Mouse (Mus musculus): ENCODE results near the gene Rs1. TPM values are rescaled to one million over a fixed set of nuclear protein-coding genes. Genes with fewer than 3 reads are reported as not detected.
"Not testable (repeated sequence)": the region's sequence is repeated elsewhere in the genome, so short reads cannot be mapped to it uniquely, and the experiment has no call there.

Gene Rs1
- total RNA-seq (2015), result 0.07 TPM in 1 of 2 replicates, not detected in the other
- total RNA-seq (2017), result not detected in 2 replicates

DNA sequence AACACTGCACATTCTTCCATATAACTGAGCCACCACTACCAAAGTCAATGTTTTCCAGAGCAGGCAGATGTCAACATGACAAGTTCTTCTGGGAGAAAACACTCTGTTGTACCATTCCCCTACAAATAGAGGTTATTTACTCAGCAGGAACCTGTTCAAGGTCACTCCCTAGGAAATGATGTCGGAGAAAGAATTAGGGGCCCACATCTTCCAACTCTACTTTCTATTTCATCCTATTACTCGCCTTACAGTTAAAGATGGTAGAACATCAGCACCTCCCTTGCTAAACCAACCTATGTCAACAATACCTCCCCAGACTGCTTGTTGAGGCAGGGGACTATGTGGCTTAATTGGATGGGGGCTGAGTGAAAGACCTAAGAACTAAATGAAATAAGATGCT lies at the start of gene Rs1:
Gene Rs1, plus strand, starts transcription at position 301 of the 400 bp plus-strand sequence.
- ATAC-seq (replicated peaks; ENCODE audit: poor library complexity), result no peak

DNA sequence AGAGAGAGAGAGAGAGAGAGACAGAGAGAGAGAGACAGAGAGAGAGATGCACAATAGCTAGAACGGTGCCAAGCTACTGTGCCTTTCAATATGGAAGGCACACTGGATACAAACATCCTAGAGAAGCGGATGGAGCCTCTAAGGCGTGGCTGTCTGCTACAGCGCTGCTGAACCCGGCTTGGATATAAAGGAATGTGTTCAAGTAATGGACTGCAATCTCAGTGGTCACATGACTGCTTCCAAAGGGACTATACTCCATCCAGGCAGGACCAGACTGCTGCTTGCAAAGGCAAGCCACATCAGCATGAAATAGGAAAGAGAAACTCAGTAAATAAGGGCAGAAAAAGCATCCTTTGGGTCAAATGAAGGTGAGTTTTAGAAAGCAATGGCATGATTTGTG lies 32.2 kb upstream of the Rs1 start, which contains the start of gene Ppef1:
Gene Ppef1, minus strand, starts transcription at position 116 of the 400 bp plus-strand sequence.
- ATAC-seq (replicated peaks; ENCODE audit: poor library complexity), result no peak

- no peak for ATAC-seq (replicated peaks; ENCODE audit: poor library complexity)
These were observed 22.4 kb upstream of the Rs1 start for GRCm38 (mm10) chrX:160745399-160745798.

GRCm38 (mm10) chrX:160748653-160749052 lies 19.2 kb upstream of the Rs1 start:
- ATAC-seq (replicated peaks; ENCODE audit: poor library complexity), result no peak

GRCm38 (mm10) chrX:160750808-160751207 lies 17.0 kb upstream of the Rs1 start:
- peak; percentile 34; the same call in 1 of the 2 replicates for ATAC-seq (replicated peaks; ENCODE audit: poor library complexity)

DNA sequence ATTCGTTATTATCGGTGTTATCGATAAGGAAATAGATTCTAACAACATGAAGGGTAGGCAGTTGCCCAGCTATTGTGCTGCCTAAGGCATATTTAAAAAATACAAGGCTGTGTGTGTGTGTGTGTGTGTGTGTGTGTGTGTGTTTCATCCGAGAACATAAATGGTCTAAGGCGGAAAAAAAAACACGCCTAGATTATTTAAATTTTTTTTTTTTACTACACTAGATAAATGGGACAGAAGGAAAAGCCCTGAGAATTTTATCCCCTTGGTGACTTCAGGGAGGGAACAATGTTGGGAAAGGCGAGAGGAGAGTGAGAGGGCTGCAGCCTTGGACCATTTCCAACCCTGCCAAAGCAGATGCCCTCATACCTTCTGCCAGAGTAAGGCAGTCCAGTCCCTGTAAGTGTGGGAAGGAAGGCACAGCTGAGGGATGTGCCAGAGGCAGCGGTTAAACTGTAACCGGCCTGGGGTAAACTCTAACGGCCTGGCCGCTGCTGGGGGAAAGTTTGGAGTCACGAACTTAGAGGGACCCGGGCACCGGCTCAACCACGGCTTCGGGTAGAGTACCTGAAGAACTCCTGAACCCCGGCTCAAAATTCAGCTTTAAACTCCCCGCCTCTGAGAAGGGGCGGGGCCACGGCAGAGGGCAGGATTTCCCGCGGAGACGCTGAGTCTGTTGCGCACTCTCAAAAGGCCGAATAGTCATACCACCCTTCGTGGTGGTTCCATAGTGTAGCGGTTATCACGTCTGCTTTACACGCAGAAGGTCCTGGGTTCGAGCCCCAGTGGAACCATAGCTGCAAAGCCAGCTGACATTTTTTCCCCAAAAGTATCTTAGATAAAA lies 2.2 kb upstream of the Rs1 start:
- ATAC-seq (replicated peaks; ENCODE audit: poor library complexity), result peak; percentile 96

DNA sequence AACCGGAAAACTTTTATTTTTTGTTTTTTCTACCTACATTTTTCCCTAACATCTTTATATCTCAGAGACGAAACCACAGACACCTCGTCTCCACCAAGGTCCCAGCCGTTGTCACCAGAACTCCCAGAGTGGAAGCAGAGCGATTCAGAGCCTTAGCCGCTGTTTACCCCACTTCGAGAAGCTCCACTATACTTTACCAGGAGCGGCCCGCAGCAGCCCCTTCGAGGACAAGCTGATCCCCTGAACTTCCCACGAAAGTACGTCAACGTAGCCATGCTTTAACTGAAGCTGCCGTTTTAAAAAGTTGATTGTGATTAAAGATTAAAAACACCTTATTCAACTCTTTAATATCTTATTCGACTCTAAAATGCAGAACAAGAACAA lies 1.6 kb upstream of the Rs1 start:
- peak; percentile 72 for ATAC-seq (replicated peaks; ENCODE audit: poor library complexity)

DNA sequence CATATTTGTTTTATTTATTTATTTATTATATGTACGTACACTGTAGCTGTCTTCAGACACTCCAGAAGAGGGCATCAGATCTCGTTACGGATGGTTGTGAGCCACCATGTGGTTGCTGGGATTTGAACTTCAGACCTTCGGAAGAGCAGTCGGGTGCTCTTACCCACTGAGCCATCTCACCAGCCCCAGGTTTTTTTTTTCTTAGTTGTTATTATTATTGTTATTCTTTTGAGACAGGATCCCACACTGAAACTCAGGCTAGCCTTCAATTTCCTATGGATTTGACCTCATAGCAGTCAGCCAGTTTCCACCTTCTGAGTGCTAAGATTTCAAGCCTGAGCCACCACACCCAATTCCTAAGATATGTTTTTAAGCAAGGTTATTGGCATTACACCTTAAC lies 1.8 kb downstream of the Rs1 start:
- not testable (repeated sequence) for ATAC-seq (replicated peaks; ENCODE audit: poor library complexity)

- ATAC-seq (replicated peaks; ENCODE audit: poor library complexity), result no peak
These were observed 5.2 kb downstream of the Rs1 start for GRCm38 (mm10) chrX:160773033-160773432.

DNA sequence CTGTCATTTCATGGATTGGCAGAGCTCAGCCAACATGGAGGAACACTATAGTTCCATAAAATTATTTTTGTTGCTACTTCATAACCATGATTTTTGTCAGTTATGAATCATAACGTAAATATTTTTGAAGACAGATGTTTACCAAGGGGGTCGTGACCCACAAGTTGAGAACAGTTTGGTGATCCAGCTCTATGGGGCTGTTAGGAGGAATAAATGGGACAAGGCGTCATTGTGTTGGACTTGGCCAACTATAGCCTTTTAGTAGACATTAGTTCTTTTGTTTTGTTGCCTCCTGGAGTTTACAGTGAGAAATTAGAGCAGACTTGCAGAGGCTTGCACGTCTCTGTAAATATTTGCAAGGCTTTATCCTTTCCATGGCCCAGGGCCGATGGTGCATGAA lies 14.5 kb downstream of the Rs1 start:
- no peak for ATAC-seq (replicated peaks; ENCODE audit: poor library complexity)

- no peak for ATAC-seq (replicated peaks; ENCODE audit: poor library complexity)
These were observed 27.1 kb downstream of the Rs1 start for GRCm38 (mm10) chrX:160794920-160795319.

DNA sequence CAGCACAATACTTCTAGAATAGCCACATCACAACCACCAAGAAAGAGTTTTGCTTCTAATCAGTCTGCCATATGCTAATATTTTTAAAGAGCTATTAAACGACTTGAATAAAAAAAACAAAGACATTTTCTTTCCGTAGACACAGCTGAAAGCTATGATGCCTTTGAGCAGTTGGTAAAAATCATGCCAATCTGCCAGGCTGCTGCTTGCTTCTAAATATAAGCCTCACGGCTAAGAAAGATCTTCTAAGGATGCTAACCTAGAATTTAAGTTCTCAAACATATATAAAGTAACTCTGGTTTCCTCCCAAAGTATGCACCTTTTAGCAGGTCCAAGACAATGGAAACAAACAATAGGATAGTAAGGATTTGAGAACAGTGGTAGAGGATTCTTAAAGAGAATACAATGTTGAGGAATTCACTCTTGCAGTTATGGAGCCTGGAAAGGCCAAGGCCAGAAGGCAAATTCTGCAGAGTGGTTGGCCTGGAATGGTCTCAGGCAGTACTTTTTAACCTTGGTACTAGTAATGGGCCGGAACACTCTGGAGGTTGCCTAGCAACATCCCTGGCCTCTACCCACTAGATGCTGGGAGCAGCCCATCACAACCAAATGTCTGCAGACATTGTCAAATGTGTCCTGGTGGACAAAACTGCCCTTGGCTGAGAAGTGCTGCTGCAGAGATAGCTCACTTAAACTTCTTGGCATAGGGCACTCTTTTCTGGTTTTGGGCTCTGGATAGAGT lies 36.8 kb downstream of the Rs1 start:
- ATAC-seq (replicated peaks; ENCODE audit: poor library complexity), result no peak

GRCm38 (mm10) chrX:160808226-160808625 lies 40.4 kb downstream of the Rs1 start:
- ATAC-seq (replicated peaks; ENCODE audit: poor library complexity), result no peak

Other genes with a start within 250 kb of the Rs1 start
- gene Ppef1, start 32.2 kb upstream of the Rs1 start, total RNA-seq (2015), result 0.32 TPM in 1 of 2 replicates, not detected in the other
- gene Ppef1, start 32.2 kb upstream of the Rs1 start, total RNA-seq (2017), result not detected in 2 replicates
- gene Gja6, start 139.0 kb downstream of the Rs1 start, total RNA-seq (2015), result 0.39 TPM in 1 of 2 replicates, not detected in the other
- 0.14 TPM in 1 of 2 replicates, not detected in the other for gene Gja6, start 139.0 kb downstream of the Rs1 start, total RNA-seq (2017)
- 1.9 and 2.0 TPM in 2 replicates for gene Cdkl5, start 226.7 kb downstream of the Rs1 start, total RNA-seq (2015)
- gene Cdkl5, start 226.7 kb downstream of the Rs1 start, total RNA-seq (2017), result 0.83 and 1.8 TPM in 2 replicates

All from megakaryocyte progenitor cell, adult 5-6 weeks (primary cell).